Mouse (Mus musculus) CH12.LX (cell line): ENCODE results near the gene Il2ra. TPM values are rescaled to one million over a fixed set of nuclear protein-coding genes. Genes with fewer than 3 reads are reported as not detected.

Experiments used
- DNase-seq: peaks from one replicate; pipeline ENCODE4 v3.0.0-alpha.2; 2013; ENCODE audit errors: extremely low read depth
- H3K27ac ChIP-seq: 2 replicates; pipeline ENCODE4 v1.5.1; 2012; ENCODE audit warnings: low read depth, mild to moderate bottlenecking, control low read depth, moderate library complexity; ENCODE audit not compliant: insufficient read depth
- H3K27me3 ChIP-seq: replicated peaks from 2 replicates; pipeline ENCODE3; 2012; ENCODE audit warnings: inconsistent platforms
- H3K36me3 ChIP-seq, 2 experiments: replicated peaks in 1 of 2; 2 replicates each; pipeline versions ENCODE3 to v1.6.1; 2012; ENCODE audit warnings: inconsistent platforms in 1 of 2, low read length in 1 of 2, mild to moderate bottlenecking in 1 of 2, mixed read lengths in 1 of 2, moderate library complexity in 1 of 2; ENCODE audit not compliant: control insufficient read depth in 1 of 2, insufficient read depth in 1 of 2
- H3K4me1 ChIP-seq, 2 experiments: 2 replicates each; pipeline ENCODE4 v1.6.1; 2012; ENCODE audit warnings: inconsistent platforms in 1 of 2, moderate library complexity in 1 of 2; ENCODE audit not compliant: insufficient read depth in 2 of 2, control insufficient read depth in 1 of 2
- H3K4me2 ChIP-seq: 2 replicates; pipeline ENCODE4 v1.6.1; 2012; ENCODE audit warnings: low read depth, mild to moderate bottlenecking, control low read depth; ENCODE audit not compliant: poor library complexity, insufficient read depth, severe bottlenecking
- H3K4me3 ChIP-seq, 3 experiments: fragments of 150-350 bp in 1 of 3; sonication (generic) in 1 of 3; replicated peaks in 1 of 3; 2 replicates each; pipeline versions ENCODE3 to v1.5.1; 2011 to 2012; ENCODE audit warnings: low read depth in 2 of 3, low read length in 2 of 3, mild to moderate bottlenecking in 2 of 3, moderate library complexity in 2 of 3, control low read depth in 1 of 3, improper control_type of control experiment in 1 of 3, inconsistent platforms in 1 of 3, mixed read lengths in 1 of 3; ENCODE audit not compliant: poor library complexity in 1 of 3
- H3K79me2 ChIP-seq: replicated peaks from 2 replicates; pipeline ENCODE4 v1.6.1; 2012; ENCODE audit warnings: mild to moderate bottlenecking, moderate library complexity; ENCODE audit not compliant: control insufficient read depth, poor library complexity, insufficient read depth, severe bottlenecking; ENCODE audit errors: extremely low read depth
- H3K9ac ChIP-seq: 2 replicates; pipeline ENCODE4 v1.6.1; 2012; ENCODE audit warnings: low read depth, mild to moderate bottlenecking, control low read depth, moderate library complexity; ENCODE audit not compliant: insufficient read depth
- H3K9me3 ChIP-seq: replicated peaks from 2 replicates; pipeline ENCODE3; 2012; ENCODE audit warnings: low read length, inconsistent platforms, mixed read lengths
- BHLHE40 ChIP-seq: IDR thresholded peaks from 2 replicates; pipeline ENCODE4 v1.6.1; 2011; ENCODE audit warnings: mild to moderate bottlenecking, low read depth, low read length, improper control_type of control experiment
- CHD1 ChIP-seq: IDR thresholded peaks from 2 replicates; pipeline ENCODE4 v1.6.1; 2012; ENCODE audit warnings: low read depth, low read length, improper control_type of control experiment, inconsistent platforms
- CHD2 ChIP-seq: IDR thresholded peaks from 2 replicates; pipeline ENCODE4 v1.6.1; 2011; ENCODE audit warnings: low read length, improper control_type of control experiment
- CTCF ChIP-seq, 2 experiments: IDR thresholded peaks in 1 of 2; conservative IDR thresholded peaks in 1 of 2; 2 replicates each; pipeline ENCODE4 v1.5.1; 2011 to 2012; ENCODE audit warnings: low read depth in 2 of 2, low read length in 2 of 2, improper control_type of control experiment in 1 of 2, inconsistent platforms in 1 of 2, mild to moderate bottlenecking in 1 of 2, moderate library complexity in 1 of 2
- ELF1 ChIP-seq: IDR thresholded peaks from 2 replicates; pipeline ENCODE4 v1.6.1; 2014; ENCODE audit warnings: low read depth, mild to moderate bottlenecking, inconsistent platforms, low read length, improper control_type of control experiment
- EP300 ChIP-seq: IDR thresholded peaks from 2 replicates; pipeline ENCODE4 v1.6.1; 2011; ENCODE audit warnings: low read length, improper control_type of control experiment
- ETS1 ChIP-seq: conservative IDR thresholded peaks from 2 replicates; pipeline ENCODE4 v1.6.1; 2012; ENCODE audit warnings: low read depth, mild to moderate bottlenecking, inconsistent platforms, low read length, improper control_type of control experiment, moderate library complexity
- GABPA ChIP-seq: IDR thresholded peaks from 2 replicates; pipeline ENCODE4 v1.6.1; 2012; ENCODE audit warnings: low read depth, low read length, improper control_type of control experiment, inconsistent platforms; ENCODE audit not compliant: insufficient replicate concordance
- IRF4 ChIP-seq: IDR thresholded peaks from 2 replicates; pipeline ENCODE4 v1.6.1; 2014; ENCODE audit warnings: low read depth, mild to moderate bottlenecking, inconsistent platforms, low read length, improper control_type of control experiment
- JUND ChIP-seq: conservative IDR thresholded peaks from 2 replicates; pipeline ENCODE4 v1.6.1; 2011; ENCODE audit warnings: low read depth, low read length, improper control_type of control experiment
- KAT2A ChIP-seq: IDR thresholded peaks from 2 replicates; pipeline ENCODE4 v1.6.1; 2012; ENCODE audit warnings: low read length, improper control_type of control experiment, inconsistent platforms; ENCODE audit not compliant: insufficient replicate concordance
- MAFK ChIP-seq: IDR thresholded peaks from 2 replicates; pipeline ENCODE4 v1.6.1; 2011; ENCODE audit warnings: low read length, improper control_type of control experiment; ENCODE audit not compliant: insufficient replicate concordance
- MAX ChIP-seq: IDR thresholded peaks from 2 replicates; pipeline ENCODE4 v1.6.1; 2011; ENCODE audit warnings: low read length, improper control_type of control experiment
- MAZ ChIP-seq: IDR thresholded peaks from 2 replicates; pipeline ENCODE4 v1.6.1; 2012; ENCODE audit warnings: low read depth, mild to moderate bottlenecking, inconsistent platforms, low read length, improper control_type of control experiment, moderate library complexity
- MEF2A ChIP-seq: IDR thresholded peaks from 2 replicates; pipeline ENCODE4 v1.6.1; 2014; ENCODE audit warnings: low read depth, mild to moderate bottlenecking, inconsistent platforms, low read length, improper control_type of control experiment, borderline replicate concordance
- MXI1 ChIP-seq: IDR thresholded peaks from 2 replicates; pipeline ENCODE4 v1.6.1; 2011; ENCODE audit warnings: mild to moderate bottlenecking, low read depth, low read length, improper control_type of control experiment
- MYC ChIP-seq: IDR thresholded peaks from 2 replicates; pipeline ENCODE4 v1.6.1; 2011; ENCODE audit warnings: low read depth, mild to moderate bottlenecking, improper control_type of control experiment, low read length
- NELFE ChIP-seq: IDR thresholded peaks from 2 replicates; pipeline ENCODE4 v1.6.1; 2011; ENCODE audit warnings: low read depth, low read length, improper control_type of control experiment
- NRF1 ChIP-seq: IDR thresholded peaks from 2 replicates; pipeline ENCODE4 v1.6.1; 2014; ENCODE audit warnings: low read depth, mild to moderate bottlenecking, inconsistent platforms, low read length, improper control_type of control experiment, moderate library complexity
- PAX5 ChIP-seq: IDR thresholded peaks from 2 replicates; pipeline ENCODE4 v1.6.1; 2012; ENCODE audit warnings: low read length, inconsistent platforms, mixed read lengths
- POLR2A ChIP-seq: IDR thresholded peaks from 2 replicates; pipeline ENCODE4 v1.6.1; 2011; ENCODE audit warnings: low read depth, mild to moderate bottlenecking, improper control_type of control experiment, low read length
- RAD21 ChIP-seq: IDR thresholded peaks from 2 replicates; pipeline ENCODE4 v1.6.1; 2011; ENCODE audit warnings: low read depth, mild to moderate bottlenecking, low read length, improper control_type of control experiment, moderate library complexity
- RCOR1 ChIP-seq: conservative IDR thresholded peaks from 2 replicates; pipeline ENCODE4 v1.6.1; 2012; ENCODE audit warnings: low read depth, mild to moderate bottlenecking, inconsistent platforms, low read length, improper control_type of control experiment
- SIN3A ChIP-seq: IDR thresholded peaks from 2 replicates; pipeline ENCODE4 v1.6.1; 2012; ENCODE audit warnings: low read length, improper control_type of control experiment, inconsistent platforms
- SMC3 ChIP-seq: IDR thresholded peaks from 2 replicates; pipeline ENCODE4 v1.6.1; 2011; ENCODE audit warnings: low read depth, low read length, improper control_type of control experiment
- TBP ChIP-seq: conservative IDR thresholded peaks from 2 replicates; pipeline ENCODE4 v1.6.1; 2011; ENCODE audit warnings: low read depth, low read length, improper control_type of control experiment
- TCF12 ChIP-seq: IDR thresholded peaks from 2 replicates; pipeline ENCODE4 v1.6.1; 2014; ENCODE audit warnings: low read depth, mild to moderate bottlenecking, inconsistent platforms, low read length, improper control_type of control experiment
- USF2 ChIP-seq: conservative IDR thresholded peaks from 2 replicates; pipeline ENCODE4 v1.6.1; 2011; ENCODE audit warnings: low read depth, low read length, improper control_type of control experiment
- ZKSCAN1 ChIP-seq: IDR thresholded peaks from 2 replicates; pipeline ENCODE4 v1.6.1; 2012; ENCODE audit warnings: low read depth, inconsistent platforms, low read length, improper control_type of control experiment, borderline replicate concordance
- ZMIZ1 ChIP-seq: IDR thresholded peaks from 2 replicates; pipeline ENCODE4 v1.6.1; 2012; ENCODE audit warnings: low read depth, mild to moderate bottlenecking, inconsistent platforms, low read length, improper control_type of control experiment
- ZNF384 ChIP-seq: IDR thresholded peaks from 2 replicates; pipeline ENCODE4 v1.6.1; 2012; ENCODE audit warnings: low read depth, low read length, improper control_type of control experiment, inconsistent platforms
- dilution Hi-C: fragments of 300-500 bp; cut with MboI; formaldehyde crosslinking; loops from 2 replicates; pipeline ENCODE4 v1.14.3; 2020; ENCODE audit warnings: low sequenced_read_pairs; ENCODE audit not compliant: extremely low pct_unique_long_range_greater_than_20kb, extremely low pct_ligation_motif_present
- in situ Hi-C: fragments of 300-500 bp; cut with MboI; formaldehyde crosslinking; loops from 3 replicates; pipeline ENCODE4 v1.14.3; 2019; ENCODE audit warnings: low sequenced_read_pairs, low pct_ligation_motif_present, low pct_unique_long_range_greater_than_20kb, mixed read lengths
- polyA plus RNA-seq: library from polyadenylated mRNA; unstranded; fragments of >175 nt; gene quantifications from 2 replicates; pipeline ENCODE4 v1.2.1, GENCODE M21; 2012; ENCODE audit warnings: low read depth; ENCODE audit not compliant: insufficient read length
- total RNA-seq, 2 experiments: library from RNA; depleted of rRNA; stranded (reverse); fragments of 300-350 nt in 1 of 2; fragments of >200 nt in 1 of 2; gene quantifications; 2 replicates each; pipeline ENCODE4 v1.2.3; 2012 to 2014

The Il2ra gene
- total and polyA plus RNA-seq, 3 experiments = 6.0 to 8.8 (median 6.3) TPM

- peak overlapping the region; percentile 2; the same call in 1 of the 2 replicates for H3K9ac ChIP-seq
- H3K27ac ChIP-seq = peak overlapping the region; percentile 84
- DNase-seq = peak; percentile 54
- H3K4me2 ChIP-seq = peak overlapping the region; percentile 86
- in situ Hi-C loops = no loop called here
- H3K79me2 ChIP-seq = peaks cover 9% of the 10 kb centered on the region
- H3K36me3 ChIP-seq = peaks cover 0 to 2% of the 10 kb centered on the region in 2 experiments
- H3K27me3 ChIP-seq = no peaks in the 10 kb centered on the region
- dilution Hi-C loops = no loop called here
- no peaks in the 10 kb centered on the region for H3K9me3 ChIP-seq
- TF ChIP-seq RAD21 (no peak), CHD2 (no peak), SIN3A (no peak), EP300 (0 out of 2 replicates have a peak, but pooled peaks have one; percentile 8), POLR2A (peak; percentile 42; the same call in 1 of the 2 replicates)
- peak overlapping the region in 2 of 3 experiments; percentile 1 to 11 for H3K4me3 ChIP-seq
- H3K4me1 ChIP-seq = peaks cover 31 to 72% of the 10 kb centered on the region in 2 experiments
Observed at GRCm38 (mm10) chr2:11653780-11654179, 11.2 kb downstream of the Il2ra start.

- peak overlapping the region; percentile 92 for H3K27ac ChIP-seq
- H3K79me2 ChIP-seq = peaks cover 9% of the 10 kb centered on the region
- no peaks in the 10 kb centered on the region for H3K27me3 ChIP-seq
- peaks cover 0 to 2% of the 10 kb centered on the region in 2 experiments for H3K36me3 ChIP-seq
- peaks cover 42 to 85% of the 10 kb centered on the region in 2 experiments for H3K4me1 ChIP-seq
- dilution Hi-C loops = no loop called here
- no peaks in the 10 kb centered on the region for H3K9me3 ChIP-seq
- DNase-seq = peak; percentile 85
- no peak overlapping the region for H3K4me3 ChIP-seq
- in situ Hi-C loops = no loop called here
- peak overlapping the region; percentile 66 for H3K4me2 ChIP-seq
- peak overlapping the region; percentile 61 for H3K9ac ChIP-seq
- TF ChIP-seq PAX5 (no peak), CTCF (conservative IDR thresholded peaks at IDR 0.05 in 1 of 2, IDR thresholded peaks at IDR 0.05 in 1 of 2; ENCODE audit: low read depth in 2 of 2, low read length in 2 of 2) (no peak), NRF1 (no peak), SMC3 (peak; percentile 15; the same call in 1 of the 2 replicates), MAZ (no peak), ETS1 (peak; percentile 85), CHD1 (0 out of 2 replicates have a peak, but pooled peaks have one; percentile 60), EP300 (no peak; the same call in 1 of the 2 replicates), USF2 (no peak), IRF4 (peak; percentile 56), ELF1 (no peak), TCF12 (no peak), NELFE (0 out of 2 replicates have a peak, but pooled peaks have one; percentile 25), MAFK (peak; percentile 33; the same call in 1 of the 2 replicates), JUND (peak; percentile 48; the same call in 1 of the 2 replicates), MEF2A (peak; percentile 84), MYC (peak; percentile 66; the same call in 1 of the 2 replicates), ZNF384 (peak; percentile 71), ZKSCAN1 (no peak), MXI1 (0 out of 2 replicates have a peak, but pooled peaks have one; percentile 32), RCOR1 (no peak), KAT2A (no peak), GABPA (no peak), BHLHE40 (peak; percentile 94), TBP (peak; percentile 42; the same call in 1 of the 2 replicates), ZMIZ1 (no peak), MAX (peak; percentile 73)
Observed at GRCm38 (mm10) chr2:11654990-11655931, 12.7 kb downstream of the Il2ra start.
